Mouse (Mus musculus) brain, adult 2 months (tissue): ENCODE data around the gene Chd4.
A peak's percentile ranks its signal among the peaks of the same experiment; 100 is the strongest.
"Not testable (repeated sequence)": the region's sequence is repeated elsewhere in the genome, so short reads cannot be mapped to it uniquely, and the experiment has no call there.

Experiments
- DNase-seq: peaks from one replicate; pipeline ENCODE4 v3.0.0; 2011; ENCODE audit warnings: low read depth, low spot score

Chd4 gene

DNA sequence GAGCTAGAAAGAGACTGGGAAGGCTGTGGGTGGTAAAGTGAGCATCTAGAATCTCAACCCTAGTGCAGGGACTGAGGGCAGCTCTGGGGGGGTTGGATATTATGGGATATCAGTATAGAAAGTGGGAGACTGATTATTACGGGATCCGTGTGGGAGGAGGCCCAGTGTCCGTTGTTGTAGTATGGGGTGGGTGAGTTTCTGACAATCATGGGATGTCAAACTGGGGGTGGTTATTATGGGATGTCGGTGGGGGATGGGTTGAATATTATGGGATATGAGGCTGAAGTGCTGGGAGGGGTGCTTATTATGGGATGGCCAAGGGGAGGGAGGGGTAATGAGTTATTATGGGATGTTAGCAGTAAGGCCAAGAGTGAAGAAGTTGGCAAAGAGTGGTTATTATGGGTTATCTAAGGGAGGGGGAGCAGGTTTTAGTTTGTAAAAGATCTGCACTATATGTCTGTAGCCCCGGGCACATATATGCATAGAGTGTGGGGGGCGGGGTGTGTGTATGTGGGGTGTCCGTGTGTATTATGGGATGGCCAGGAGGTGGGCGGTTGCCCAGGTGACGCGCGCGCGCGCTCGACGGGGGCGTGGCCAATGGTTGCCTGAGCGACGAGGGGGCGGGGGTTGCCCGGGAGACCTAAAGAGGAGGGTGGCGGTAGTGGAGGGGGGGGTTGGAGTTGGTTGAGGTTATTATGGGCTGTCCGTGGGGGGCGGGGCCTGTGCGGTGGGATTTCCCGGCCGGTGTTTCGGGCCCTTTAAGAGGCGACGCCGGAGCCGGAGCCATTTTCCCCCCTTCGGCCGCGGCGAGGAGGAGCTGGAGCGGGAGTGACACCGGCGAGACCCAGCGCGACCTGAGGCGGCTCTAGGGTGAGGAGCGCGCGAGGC is at the start of gene Chd4:
Gene Chd4 (plus strand): TSS at position 591 of the 888 bp plus-strand sequence.
- peak; percentile 98 for DNase-seq

- peak; percentile 94 for DNase-seq
Measured at GRCm38 (mm10) chr6:125046691-125047090, 49.1 kb upstream of the Chd4 start.

- no peak for DNase-seq
Measured at GRCm38 (mm10) chr6:125049678-125050077, 46.1 kb upstream of the Chd4 start, which contains the start of gene Acrbp. Gene Acrbp, plus strand, starts transcription at chr6:125049689.

GRCm38 (mm10) chr6:125051237-125051636 is 44.5 kb upstream of the Chd4 start:
- DNase-seq, result no peak

DNA sequence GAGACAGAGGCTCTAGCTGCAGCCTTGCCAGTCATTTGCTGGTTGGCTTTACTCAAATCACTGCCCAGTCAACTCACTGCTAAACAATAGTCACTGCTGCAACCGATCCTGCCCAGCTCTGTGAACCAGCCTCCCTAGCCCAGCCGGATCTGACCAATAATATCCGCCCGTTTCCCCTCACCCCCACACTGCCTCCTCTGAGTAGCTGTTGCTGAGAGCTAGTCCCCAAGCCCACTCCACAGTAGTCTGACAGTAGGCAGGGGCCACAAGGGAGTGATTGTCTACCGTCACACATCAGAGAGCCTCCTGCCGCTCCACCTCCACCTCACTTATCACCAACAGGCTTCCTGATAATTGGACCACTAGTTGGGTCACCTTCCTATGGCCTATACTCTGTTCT is 34.3 kb upstream of the Chd4 start:
- DNase-seq, result no peak

- DNase-seq, result no peak
Measured at GRCm38 (mm10) chr6:125062511-125062910, 33.3 kb upstream of the Chd4 start.

DNA sequence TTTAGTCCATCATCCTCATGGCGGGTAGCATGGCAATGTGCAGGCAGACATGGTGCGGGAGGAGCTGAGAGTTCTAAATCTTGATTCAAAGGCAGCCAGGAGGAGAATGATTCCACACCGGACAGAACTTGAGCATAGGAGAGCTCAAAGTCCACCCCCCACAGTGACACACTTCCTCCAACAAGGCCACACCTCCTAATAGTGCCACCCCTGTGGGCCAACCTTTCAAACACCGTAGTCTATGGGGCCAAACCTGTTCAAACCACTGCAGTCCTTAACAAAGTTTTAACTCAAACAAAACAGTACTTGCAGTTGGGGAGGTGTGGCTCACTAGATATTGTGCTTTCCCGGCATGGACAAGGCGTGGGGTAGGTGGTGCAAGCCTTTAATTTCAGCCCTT is 31.9 kb upstream of the Chd4 start:
- DNase-seq, result no peak

- DNase-seq, result not testable (repeated sequence)
Measured at GRCm38 (mm10) chr6:125065223-125065622, 30.6 kb upstream of the Chd4 start.

DNA sequence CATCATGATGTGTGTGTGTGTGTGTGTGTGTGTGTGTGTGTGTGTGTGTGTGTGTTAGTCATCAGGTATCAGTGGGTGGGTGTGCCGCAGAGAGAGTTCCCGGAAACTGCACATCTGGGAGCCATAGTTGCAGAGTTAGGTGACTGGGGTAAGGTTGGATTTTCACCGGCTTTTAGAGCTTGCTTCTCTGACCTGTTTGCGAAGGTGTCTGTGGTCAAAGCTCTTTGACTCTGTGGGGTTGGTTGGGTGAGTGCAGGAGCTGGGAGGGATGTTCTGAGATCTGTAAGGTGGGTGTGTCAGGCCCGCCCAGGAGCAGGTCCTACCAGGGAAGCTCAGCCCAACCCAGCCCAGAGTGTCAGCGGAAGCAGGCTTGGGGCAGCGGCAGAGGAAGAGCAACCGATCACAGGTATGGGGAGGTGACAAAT is 28.2 kb upstream of the Chd4 start, which contains the start of gene Lpar5:
Gene Lpar5 (plus strand): TSS at position 350 of the 425 bp plus-strand sequence.
- no peak for DNase-seq

GRCm38 (mm10) chr6:125071170-125071895 is 24.4 kb upstream of the Chd4 start:
- DNase-seq, result no peak

GRCm38 (mm10) chr6:125071896-125072279 is 23.9 kb upstream of the Chd4 start:
- DNase-seq, result peak; percentile 91

DNA sequence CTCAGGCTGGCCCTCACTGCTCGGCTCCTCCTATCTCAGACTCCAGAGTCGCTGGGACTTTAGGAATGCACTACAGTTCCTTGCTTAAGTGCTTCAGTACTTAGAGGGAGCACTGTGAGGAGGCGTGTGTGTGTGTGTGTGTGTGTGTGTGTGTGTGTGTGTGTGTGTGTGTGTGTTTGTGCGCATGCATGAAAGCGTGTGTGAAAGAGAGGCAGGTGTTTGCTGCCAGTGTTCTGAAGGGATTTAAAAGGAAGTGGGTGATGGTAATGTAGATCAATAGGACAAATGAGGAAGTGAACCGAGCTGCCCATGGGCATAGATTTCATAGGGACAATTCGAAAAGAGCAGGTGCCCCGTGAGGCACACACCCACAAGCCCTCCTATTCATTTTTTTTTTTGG is 22.0 kb upstream of the Chd4 start:
- DNase-seq, result no peak

DNA sequence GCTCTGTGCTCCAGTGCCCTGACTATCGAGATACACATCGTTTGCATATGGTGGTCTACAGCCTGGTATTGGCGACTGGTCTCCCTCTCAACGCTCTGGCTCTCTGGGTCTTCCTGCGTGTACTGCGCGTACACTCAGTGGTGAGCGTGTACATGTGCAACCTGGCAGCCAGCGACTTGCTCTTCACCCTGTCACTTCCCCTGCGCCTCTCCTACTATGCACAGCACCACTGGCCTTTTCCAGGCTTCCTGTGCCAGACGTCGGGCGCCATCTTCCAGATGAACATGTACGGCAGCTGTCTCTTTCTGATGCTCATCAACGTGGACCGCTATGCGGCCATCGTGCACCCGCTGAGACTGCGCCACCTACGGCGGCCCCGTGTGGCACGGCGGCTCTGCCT is 14.4 kb upstream of the Chd4 start:
- no peak for DNase-seq

DNA sequence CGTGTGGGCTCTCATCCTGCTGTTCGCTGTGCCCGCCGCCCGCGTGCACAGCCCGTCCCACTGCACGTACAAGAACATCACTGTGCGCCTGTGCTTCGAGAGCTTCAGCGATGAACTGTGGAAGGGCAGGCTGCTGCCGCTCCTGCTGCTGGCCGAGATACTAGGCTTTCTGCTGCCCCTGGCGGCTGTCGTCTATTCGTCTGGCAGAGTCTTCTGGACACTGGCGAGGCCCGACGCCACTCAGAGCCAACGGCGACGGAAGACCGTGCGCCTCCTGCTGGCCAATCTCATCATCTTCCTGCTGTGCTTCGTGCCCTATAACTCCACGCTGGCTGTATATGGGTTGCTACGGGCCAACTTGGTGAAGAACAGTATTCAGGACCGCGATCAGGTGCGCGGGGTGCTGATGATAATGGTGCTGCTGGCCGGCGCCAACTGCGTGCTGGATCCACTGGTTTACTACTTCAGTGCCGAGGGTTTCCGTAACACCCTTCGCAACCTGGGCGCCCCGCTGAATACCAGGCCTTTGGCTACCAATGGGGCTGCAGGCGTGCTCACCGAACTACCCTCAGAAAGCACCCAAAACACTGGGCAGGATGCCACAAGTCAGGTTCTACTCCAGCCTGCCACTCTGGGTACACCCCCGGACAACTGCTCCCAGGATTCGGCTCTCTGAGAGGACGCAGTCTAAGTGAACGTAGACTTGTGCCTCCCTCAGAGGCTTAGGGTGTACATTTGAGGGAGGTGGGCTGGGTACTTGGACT is 13.8 kb upstream of the Chd4 start:
- peak; percentile 96 for DNase-seq

DNA sequence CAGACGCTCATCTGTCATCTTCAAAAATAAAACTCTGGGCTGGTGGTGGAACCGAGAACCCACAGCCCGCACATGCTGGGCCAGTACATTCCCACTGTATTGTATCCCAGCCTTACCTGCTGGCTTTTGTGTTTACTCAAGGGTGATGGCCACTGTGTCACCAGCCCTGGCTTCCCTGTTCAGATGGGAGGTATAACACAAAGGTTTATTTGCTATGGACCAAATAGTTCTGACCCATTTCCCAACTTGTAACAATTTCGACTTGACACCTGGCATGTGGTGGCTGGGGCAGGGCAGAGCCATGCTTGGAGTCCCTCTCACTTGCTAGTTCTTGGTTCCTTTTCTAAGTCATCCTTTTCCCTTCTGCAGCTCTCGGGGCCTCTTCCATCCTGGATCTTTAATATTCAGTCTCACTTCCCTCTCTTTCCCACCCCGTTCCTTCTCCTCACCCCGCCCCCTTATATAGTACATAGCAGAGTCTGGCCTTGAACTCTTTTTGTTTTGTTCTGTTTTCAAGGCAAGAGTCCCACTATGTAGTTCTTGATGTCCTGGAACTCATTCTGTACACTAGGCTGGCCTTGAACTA is 12.9 kb upstream of the Chd4 start:
- DNase-seq, result no peak

- peak; percentile 89 for DNase-seq
Measured at GRCm38 (mm10) chr6:125084424-125084823, 11.4 kb upstream of the Chd4 start.

DNA sequence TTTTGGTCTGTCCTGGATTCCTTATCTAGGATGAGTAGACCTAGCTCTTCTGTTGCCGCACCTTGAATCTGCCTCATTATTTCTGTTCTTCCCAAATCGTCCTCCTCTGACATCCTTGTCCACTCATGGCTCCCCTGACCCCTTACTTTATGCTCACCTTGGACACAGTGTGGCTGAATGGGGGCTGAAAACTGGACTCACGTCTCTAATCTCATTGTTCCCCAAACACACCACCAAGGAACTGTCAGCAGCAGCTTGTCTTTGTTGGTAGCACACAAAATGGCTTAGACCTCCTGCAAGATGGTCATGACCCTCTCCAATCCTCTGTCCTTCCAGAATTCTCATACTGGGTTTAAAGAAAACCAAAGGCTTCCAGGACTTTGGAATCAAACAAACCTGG is 7.8 kb upstream of the Chd4 start:
- DNase-seq, result no peak

- peak; percentile 97 for DNase-seq
Measured at GRCm38 (mm10) chr6:125088561-125089321, 7.0 kb upstream of the Chd4 start.

GRCm38 (mm10) chr6:125089521-125090321 is 6.1 kb upstream of the Chd4 start:
- DNase-seq, result peak; percentile 96
